Mouse (Mus musculus) liver (tissue): ENCODE measurements around the gene Aup1.
A peak's percentile ranks its signal among the peaks of the same experiment; 100 is the strongest.

Source experiments
- DNase-seq: peaks from one replicate; pipeline ENCODE4 v3.0.0-alpha.2; 2020; ENCODE audit warnings: mixed read lengths

The Aup1 gene

DNA sequence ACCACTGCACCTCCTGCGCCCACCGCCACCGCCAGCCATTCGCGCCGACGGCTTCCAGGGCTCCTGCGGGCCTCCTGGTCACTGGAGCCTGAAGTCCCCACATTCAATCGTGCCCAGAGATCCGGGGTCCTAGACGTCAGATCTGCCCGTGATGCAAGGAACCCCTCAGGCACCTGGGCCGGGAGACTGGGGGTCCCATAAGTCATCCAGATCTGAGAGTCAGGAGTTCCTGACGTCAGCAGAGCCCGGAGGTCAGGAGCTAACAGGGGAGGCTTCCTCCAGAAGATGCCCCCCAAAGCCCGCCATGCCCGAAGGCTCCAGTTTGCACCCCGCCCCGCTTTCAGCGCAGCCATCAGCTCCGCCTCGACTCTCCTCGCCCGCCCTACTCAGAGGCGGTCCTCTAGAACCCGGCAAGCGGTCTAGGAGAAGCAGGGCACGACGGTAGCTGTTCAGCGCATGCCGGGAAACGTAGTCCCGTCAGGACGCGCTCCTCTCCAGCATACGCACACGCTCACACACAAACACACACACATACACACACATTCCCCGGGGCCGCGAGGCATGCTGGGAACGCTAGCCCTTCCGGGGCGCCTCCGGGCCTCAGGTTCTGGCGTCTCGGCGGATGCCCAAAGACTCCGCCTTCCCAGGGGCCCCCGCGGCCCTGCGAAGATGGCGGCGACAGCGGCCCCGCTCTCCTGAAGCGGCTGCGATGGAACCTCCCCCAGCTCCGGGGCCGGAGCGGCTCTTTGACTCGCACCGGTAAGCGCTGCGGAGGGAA lies at the start of gene Aup1:
Gene Aup1 (plus strand): TSS at position 448 of the 778 bp plus-strand sequence.
- peak; percentile 98 for DNase-seq

DNA sequence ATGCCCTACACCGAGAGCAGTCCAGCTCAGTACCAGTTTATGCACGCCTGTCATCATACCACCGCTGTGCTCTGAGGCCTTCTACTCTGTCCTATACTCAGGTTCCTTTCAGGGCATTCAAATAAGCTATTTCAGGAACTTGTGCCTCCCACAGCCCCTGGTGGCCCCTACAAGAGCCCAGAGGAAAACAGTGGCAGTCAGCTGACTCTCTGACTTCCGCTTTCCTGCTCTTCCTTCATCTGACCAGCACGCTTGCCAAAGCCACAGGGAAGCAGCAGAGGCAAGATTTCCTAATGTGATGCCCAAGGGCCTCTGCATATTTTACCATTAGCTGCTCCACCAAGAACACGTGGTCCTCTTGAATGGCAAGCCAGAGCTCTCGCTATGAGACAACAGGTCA lies 49.4 kb upstream of the Aup1 start:
- peak; percentile 50 for DNase-seq

DNA sequence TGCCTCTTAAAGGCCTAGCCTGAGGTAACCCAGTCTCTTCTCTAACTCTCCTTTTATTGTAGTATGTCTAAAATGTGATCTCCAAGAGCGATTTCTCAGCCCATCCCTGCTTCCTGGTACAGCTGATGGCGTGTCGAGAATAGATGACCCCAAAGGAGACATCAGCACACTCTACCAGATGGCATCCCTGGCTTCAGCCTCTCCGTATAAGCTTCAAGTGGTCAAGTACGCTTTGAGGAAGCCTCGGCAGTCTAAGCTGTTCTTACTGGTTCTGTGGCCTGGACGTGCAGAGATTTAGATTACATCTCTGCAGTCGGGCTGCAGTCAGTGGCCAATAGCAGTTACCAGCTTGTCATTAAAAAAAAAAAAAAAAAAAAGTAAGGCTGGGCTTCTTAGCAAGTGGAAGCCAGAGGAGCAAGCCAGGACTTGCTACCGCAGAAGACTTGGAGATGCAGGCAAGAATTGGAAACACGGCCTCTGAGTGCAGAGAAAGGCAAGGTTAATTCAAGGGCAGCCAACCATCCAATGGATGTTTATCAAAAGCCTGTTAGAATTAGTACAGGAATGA lies 48.8 kb upstream of the Aup1 start:
- no peak for DNase-seq

DNA sequence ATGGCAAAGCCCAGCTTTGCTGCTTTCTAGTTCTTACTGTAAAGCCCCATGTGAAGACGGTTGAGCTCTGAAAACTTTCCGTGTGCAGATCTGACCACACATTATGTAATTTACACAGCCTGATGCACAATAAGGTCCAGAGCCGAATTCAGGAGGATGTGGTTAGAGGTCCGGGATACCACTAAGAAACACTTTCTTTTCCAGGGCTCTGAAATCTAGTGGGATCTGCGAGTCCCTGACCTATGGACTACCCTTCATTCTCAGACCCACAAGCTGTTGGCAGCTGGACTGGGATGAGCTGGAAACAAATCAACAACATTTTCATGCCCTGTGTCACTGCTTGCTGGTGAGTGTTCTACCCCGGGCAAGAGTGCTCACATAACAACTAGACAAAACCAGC lies 48.2 kb upstream of the Aup1 start:
- no peak for DNase-seq

DNA sequence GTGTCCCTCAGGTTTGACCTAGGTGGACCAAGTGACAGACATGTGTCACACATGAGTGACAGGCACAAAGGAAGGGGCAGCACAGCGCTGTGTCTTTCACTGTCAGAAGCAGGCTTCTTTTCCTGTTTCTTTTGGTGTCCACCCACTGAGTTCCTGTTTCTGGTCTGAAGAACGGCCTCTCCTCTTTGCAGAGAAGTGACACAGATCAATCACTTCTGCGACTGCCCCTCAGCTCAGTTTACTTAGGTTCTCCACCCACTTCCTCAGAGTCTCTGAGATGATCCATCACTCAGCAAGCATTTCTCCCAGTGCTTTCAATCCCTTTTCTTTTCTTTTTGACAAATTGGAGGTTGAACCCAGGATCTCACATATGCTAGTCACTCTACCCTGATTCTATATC lies 45.7 kb upstream of the Aup1 start:
- DNase-seq = no peak

DNA sequence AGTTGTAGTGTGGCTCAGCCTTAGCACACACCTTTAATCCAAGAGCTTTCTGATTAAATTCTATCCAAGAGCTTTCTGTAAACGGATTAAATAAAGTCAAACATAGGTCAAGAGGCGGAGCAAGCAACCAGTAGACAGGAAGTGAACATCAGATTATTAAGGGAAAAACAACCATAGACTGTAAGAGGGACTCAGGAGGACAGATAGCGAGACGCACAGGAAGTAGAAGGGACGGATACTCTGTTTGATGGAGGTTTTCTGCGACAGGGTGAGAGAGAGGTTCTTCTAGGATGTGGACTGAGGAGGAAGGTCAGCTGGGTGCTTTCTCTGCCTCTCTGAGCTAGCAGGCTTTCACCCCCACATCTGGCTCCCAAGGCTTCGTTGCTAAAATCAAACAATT lies 44.3 kb upstream of the Aup1 start:
- DNase-seq = no peak

DNA sequence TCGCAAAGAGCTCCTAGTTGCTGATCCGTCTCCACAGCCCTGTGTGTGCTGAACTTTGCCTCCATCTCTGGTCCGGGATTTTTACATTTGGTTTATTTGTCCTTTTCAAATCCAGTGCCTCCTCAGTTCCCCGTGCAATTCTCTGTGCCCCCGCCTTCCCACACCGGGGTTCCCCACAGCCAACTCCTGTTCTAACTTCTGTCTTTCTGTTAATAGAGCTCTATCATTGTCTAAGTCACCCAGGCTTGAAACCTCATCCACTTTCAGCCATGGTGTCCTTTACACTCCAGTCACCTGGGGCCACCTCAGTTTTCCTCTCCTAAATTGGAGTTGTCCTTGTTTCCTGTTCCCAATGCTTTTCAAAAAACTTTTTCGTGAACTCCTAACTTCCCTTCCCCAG lies 43.1 kb upstream of the Aup1 start:
- DNase-seq = no peak

DNA sequence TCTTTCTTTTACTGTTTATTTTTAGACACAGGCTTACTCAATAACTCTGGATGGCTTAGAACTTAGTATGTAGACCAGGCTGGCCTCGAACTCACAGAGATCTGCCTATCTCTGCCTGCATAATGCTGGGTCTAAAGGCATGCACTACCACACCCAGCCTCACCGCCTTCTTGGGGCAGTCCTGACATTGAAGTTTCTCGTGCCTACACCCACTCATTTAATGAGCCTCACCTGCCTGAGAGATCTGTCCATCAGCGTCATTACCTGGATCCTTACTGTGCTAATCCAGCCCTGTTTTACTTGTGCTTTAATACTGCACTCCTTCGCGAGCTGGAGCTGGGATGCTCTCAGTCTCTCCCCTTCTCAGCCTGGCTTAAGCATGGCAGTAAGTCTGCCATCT lies 42.6 kb upstream of the Aup1 start:
- DNase-seq = peak; percentile 69

DNA sequence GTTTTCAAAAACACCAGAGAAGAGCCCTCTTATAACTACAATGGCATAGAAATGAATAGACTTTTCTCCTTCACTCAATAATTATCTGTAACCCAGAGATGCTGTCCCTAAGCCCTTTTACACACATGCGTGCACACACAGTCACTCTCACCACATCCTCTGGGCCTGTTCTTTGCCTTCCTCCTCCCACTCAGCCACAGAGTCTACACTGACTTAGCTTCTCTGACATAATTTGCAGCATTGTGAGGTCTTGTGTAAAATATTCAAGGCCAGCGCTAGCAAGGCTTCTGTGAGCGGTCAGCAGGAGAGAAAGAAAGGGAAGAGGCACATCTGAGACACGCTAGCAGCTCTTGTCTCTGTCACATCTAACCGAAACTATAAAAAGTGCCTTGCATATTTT lies 40.9 kb upstream of the Aup1 start:
- no peak for DNase-seq

DNA sequence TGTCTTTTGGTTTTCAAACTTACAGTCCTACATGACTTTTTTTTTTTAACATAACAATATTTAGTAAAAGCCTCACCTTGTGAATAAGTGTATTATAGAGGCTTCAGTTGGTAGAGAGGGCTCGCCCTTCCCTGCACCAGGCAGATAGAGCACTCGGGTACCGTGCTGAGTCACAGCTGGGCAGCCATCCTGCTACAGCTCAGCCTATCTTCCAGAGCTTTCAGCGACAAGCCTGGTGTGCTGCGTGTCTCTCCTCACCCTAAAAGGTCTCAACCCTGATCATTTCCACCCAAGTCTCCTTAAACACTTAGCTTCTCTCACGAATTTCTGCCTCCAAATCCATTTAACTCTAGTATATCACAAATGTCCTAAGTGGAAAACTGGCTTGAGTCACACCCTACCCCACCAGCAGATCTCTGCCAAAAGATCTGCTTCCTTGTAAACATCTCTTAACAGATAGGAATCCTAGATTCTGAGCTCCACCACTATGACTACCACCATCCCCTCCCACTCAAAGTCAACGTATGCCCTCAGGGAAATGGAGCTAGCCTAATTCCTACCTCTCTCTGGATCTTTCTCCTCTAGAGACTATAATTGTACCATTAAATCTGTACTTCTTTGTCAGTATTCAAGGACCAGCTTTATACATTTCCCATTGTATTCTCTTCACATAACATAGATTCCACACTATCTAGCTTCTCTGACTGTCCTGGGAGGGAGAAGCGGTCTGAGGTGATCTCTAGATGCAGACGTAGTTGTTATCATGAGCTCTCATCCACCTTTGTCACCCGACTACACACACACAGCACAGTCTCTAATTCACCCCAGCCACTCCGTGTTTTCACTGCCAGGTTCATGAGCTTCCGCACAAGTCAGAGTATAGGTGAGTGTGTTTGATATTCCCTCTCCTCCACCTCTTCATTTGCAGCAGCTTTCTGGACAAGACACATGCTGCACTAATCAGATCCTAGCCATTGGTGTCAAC lies 39.5 kb upstream of the Aup1 start:
- peak; percentile 93 for DNase-seq

DNA sequence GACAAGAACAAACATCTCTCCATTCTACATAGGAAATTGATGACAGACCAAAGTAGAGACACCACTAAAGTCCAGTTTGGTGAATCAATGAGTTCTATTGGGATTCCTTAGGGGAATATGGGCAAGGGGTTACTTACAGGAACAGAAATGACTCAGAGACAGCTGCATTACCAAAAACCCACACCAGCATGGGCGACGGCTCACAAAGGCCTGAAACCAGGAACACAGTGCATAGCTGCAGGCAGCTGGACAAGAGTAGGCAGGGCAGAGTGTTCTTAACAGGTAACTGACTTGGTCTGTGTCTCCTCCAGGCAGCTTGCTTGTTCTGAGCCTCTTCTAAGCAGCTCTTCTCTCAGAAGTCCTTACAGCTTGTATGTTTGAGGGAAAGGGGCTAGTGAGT lies 38.6 kb upstream of the Aup1 start:
- peak; percentile 41 for DNase-seq

DNA sequence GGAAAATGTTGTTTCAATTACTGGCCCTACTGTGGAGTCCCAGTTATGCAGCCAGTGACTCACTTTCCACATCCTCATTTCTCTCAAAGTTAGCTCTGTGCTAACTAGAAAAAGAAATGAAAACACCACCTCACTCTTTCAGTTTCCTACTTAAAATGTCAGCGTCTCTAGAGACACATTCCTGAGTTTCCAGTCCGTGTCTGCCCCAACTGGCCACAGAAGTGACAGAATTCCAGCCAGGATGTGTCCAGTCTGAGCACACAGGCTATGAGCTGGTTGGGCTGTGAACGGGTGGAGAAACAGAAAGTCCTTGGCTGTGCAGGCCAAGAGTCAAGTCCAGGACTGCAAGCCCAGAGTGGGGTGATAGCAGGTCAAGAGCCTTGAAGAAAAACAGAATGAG lies 37.1 kb upstream of the Aup1 start:
- no peak for DNase-seq

DNA sequence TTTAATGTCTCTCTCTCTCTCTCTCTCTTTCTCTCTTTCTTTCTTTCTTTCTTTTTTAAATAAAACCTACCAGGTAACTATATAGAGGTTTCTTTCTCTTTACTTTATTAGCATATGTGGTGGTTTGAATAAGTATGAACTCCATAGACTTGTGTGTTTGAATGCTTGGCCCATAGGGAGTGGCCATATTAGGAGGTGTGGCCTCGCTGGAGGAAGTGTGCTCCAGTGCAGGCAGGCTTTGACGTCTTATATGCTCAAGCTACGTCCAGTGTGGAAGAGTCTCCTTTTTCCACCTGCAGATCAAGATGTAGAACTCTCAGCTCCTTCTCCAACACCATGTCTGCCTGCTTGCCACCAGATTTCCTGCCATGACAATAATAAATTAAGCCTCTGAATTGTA lies 35.3 kb upstream of the Aup1 start:
- peak; percentile 61 for DNase-seq

DNA sequence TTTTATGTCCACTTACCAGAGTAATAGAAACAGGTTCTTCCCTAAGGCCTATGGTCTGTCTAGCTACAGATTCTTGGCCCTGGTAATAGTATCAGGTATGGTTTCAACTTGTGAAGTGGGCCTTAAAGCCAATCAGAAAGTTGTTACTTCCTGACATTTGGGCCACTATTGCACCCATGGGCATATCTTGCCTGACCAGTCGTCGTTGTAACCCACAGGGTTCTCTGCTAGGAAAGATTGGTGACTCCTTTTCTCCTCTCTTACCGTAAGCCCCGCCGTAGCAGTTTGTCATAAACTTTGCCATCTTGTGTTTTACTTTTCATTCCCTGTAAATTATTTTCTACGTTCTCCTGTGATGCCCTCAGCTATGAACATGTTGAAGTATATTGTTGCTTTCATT lies 34.2 kb upstream of the Aup1 start:
- DNase-seq = peak; percentile 65

DNA sequence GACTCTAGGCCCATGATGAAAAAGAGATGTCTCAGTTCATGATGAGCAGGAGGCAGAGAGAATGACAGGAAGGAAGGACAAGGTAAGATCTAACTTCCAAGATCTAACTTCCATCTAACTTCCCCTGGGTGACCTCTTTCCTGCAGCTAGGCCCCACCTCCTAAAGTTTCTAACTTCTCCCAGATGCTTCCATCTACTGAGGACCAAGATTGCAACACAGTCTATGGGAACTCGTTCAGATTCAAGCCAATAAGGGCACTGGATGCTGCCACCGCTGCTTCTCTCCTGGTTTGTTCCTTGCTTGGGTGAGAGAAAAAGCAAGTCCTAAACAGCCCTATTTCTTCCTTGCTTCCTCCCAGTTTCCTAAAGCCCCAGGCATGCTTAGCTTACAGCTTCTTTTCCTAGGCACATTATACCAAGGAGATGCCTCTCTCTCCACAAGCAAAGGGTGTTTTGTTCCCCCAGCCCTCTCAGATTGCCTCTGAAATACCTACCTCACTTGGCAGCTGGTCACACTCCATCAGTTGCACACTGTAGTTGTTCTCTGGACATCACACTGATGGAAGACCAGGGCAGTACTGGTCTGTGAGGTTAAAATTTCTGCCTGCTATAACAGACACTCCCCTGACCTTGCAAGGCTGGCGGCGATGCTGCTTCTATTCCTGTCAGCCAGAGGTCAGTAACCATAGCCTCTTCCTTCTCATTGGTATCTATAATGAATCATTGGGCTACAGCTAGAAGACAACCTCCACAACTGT lies 33.3 kb upstream of the Aup1 start:
- no peak for DNase-seq

DNA sequence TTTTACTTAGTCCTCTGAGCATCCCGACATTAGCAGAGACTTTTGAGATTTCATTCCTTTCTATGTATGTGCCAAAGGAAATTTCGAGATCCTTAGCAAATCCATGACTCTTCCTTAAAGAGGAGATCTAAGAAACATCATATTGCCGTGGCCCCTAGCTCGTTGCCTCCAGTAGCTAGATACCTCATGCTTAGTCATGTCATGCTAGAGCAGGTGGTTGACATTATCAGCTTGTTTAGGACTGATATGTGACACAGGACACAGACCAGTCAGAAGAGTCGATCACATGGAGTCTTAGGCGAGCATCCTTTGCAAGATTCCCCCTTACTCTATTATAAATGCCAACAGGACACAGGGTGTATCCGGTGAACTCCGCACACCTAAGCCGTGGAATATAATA lies 31.3 kb upstream of the Aup1 start:
- DNase-seq = peak; percentile 66

DNA sequence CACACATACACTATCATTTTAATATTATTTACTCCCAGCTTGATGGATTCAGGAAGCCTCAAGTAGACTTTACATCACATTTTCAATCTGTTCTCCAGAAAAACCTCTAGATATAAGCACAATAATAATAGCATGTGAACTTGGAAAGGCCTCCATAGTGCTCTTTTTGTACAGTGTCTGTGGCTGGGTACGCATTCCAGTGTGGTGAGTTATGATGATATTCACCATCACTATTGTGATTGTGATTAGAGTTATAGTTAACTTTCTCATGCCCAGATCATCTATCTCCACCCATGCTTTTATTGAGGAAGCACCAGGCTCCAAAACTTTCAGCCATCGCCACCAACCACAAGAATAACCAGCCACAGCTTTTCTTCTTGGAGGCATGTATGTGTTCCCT lies 30.5 kb upstream of the Aup1 start:
- DNase-seq = no peak

DNA sequence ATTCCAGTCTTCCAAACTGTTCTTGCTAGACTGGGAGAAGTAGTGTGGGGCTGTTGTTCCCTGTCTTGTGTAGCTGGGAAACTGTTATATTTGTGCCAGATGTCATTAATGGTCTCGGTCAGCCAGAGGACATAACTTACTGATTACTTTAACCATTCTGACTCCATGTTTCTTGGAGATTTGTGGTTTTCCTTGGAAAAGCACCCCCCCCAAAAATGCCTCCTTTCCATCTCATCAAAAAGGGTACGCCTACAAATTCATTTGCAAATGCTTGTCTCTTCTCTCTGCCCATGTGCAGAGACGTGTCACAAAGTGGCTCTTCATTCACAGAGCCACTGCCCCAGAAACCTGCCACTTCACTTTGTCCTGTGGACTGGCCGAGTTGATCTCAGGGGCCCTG lies 29.9 kb upstream of the Aup1 start:
- no peak for DNase-seq

DNA sequence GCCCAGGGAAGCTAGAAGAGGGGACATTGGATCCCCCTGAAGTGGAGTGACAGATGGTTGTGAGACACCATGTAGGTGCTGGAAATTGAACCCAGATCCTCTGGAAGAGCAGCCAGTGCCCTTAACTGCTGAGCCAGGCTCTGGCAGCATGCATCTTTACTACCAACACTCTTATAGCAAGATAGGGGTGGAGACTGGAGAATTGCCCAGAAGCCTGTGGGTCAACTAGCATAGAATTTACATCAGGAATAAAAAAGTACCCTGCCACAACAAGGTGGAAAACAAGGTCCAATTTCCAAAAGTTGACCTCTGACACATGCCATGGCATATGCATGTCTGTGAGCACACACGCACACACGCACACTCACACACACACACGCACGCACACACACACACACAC lies 29.1 kb upstream of the Aup1 start:
- DNase-seq = no peak

DNA sequence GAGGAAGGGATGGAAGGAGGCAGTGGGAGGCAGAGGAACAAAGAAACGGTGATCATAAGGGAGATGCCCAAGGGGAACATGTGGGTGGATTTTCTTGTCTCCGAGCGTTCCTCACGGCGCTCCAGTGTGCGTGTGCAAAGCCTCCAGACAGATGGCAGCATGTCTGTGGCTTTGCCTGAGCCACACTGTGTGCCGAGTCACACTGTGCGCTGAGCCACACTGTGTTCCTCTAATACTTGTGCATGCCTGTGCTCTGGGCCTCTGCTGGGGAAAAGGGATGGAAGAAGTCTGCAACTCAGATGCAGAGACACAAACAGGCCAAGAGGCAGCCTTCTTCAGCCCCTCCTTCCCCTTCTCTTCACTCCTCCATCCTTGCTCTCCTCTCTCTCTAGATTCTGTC lies 27.0 kb upstream of the Aup1 start:
- no peak for DNase-seq

DNA sequence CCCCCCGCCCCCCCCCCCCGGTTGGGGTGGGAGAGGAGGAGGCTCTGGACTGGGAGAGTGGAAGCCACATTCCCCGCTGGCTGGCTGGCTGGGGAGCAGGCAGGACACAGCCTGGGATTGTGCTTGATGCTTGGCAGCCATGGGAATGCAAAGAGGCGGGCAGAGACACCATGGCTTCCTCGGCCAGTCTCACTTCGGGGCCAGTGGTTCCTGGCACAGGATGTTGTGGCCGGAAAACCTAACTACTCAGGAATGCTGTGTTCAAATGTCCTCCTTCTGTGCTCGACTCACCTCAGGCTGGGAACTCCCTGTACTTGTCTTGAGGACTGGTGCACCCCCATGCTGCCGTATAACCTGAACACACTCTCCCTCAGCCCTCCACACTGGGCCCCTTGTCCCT lies 26.6 kb upstream of the Aup1 start:
- DNase-seq = no peak

DNA sequence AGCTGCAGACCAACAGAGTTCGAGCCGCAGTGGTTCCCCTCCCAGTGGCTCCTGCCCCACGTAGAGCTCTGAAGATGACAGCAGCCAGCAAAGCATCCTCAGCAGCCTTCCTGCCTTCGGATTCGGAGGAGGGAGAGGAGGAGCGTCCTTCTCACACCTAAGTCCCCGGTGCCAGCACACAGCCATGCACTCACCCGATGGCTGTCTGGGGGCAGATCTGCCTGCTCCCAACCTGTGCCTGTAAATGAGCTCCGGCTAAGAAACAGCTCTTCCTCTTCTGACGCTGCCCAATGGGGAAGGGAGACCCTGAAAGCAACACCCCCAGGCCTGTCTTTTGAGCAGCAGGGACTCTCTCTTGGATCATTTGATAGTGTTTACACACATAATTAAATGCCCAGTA lies 24.5 kb upstream of the Aup1 start:
- DNase-seq = no peak

DNA sequence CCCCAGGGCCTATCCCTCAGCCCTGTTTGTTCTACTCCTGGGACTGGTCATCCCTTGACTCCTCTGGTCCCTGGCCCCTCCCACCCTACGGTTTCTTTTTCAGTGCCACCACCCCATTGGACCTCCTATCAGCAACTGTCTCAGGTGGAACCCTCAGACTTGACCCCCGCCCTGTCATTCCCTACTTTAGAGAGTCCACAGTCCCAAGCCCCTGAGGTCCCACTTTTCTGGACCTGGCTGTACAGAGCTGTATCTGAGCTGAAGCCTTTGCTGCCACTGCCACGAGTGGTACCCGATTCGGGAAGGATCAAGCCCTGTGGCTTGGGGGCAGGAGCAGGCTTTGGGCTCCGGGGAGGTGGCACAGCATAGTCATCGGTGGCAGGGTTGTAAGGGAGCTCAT lies 23.2 kb upstream of the Aup1 start:
- DNase-seq = no peak
